Mouse (Mus musculus) Muller cell, postnatal 12 days (primary cell): ENCODE data around the gene Morc3.

Experiments
- DNase-seq: peaks from one replicate; pipeline ENCODE4 v3.0.0-alpha.2; 2015; ENCODE audit errors: inconsistent ontology term

The Morc3 gene

DNA sequence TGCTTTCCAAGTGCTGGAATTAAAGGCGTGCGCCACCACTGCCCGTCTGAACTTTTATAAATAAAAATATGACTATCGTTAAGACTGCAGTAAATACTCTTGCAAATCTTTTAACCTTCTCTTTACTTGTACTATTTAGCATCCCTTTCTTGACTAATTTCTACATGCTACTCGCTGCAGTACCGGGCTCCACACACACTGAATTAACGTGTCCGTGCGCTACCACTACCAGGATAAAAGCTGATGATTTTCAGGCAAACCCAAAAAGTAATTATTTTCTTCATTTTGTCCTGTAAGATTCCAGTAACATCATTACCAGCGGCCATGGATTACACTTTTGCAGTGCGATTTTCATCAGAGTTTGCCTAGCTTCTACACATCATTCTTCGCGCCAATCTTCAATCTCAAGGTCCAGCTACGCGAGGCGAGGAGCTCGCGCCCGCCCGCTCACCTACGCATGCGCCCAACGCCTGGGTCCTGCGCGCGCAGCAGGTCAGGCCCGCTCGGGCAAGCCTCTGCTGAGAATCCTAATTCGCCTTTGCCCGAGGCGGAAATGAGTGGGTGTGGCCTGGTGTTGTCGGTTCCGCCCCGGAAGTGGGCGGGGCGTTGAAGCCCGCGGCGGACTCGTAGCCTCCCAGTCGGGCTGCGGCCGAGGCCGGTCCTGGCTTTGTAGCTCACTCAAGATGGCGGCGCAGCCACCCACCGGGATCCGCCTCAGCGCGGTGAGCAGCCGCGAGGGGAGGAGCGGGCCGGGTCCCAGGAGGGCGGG is at the start of gene Morc3:
Morc3 (plus strand) TSS at position 495 of the 769 bp plus-strand sequence.
- peak; percentile 100 for DNase-seq

DNA sequence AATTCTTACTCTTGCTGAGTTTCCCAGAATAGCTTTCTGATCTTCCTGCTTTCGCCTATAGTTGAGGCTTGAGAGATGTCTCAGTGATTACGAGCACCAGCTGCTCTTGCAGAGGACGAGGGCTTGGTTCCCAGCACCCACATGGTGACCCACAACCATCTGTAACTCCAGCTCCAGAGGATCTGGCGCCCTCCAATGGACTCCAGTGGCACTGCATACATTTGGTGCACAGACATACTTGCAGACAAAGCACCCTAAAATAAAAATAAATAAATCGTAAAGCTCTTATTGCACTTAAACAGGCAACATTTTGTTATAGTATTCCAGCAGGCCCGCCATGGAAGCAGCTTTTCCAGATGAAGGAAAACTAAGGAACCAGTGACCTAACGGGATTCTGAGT is 47.7 kb upstream of the Morc3 start:
- DNase-seq = no peak

DNA sequence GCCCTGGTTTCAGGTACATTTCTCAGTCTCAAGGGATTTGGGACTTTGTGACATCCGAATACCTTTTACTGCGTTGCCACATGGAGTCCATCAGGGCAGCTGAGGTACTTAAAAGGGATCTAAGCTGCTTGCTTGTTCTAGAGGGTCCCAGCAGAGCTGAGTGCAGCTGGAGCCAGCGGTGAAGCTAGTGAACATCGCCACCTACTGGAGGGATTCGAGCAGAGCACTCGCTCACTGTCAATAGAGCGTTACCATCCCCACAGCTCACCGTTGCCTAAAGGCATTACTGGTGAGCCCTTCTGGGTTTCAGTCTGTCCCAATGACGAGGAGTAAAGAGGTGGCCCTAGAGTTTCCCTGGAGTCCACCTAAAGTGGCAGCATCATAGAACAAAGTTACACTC is 46.1 kb upstream of the Morc3 start:
- no peak for DNase-seq

DNA sequence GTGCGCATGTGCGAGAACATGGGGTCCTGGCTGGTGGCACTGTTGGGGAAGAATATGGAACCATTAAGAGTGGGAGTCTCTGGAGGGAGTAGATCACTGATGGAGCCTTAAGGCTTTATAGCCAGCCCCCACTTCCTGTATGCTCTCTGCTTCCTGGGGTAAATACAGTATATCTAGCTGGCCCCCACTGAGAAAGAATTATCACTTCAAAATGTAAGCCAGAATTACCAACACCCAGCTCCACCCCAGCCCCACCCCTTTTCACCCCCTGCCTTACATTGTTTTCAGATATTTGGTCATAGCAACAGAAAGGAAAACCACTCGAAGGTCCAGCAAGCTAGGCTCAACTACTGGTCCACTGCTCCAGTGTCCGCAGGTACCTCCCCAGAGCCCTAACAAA is 43.5 kb upstream of the Morc3 start:
- DNase-seq = no peak

DNA sequence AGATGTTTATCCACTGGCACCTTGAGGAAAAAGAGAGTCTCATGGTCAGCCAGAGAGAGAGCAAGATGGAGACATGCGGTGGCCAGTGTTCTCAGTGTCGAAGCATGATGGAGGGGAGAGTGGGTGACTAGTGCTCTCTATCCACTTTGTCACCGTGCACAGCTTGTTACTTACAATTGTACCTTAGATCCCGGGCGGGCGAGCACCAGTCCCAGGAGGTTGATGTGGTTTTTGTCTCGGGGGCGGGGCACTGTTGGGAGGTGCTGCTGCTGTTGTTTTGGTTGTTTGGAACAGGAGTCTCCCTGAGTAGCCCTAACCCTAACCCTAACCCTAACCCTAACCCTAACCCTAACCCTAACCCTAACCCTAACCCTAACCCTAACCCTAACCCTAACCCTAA is 43.0 kb upstream of the Morc3 start:
- no peak for DNase-seq

DNA sequence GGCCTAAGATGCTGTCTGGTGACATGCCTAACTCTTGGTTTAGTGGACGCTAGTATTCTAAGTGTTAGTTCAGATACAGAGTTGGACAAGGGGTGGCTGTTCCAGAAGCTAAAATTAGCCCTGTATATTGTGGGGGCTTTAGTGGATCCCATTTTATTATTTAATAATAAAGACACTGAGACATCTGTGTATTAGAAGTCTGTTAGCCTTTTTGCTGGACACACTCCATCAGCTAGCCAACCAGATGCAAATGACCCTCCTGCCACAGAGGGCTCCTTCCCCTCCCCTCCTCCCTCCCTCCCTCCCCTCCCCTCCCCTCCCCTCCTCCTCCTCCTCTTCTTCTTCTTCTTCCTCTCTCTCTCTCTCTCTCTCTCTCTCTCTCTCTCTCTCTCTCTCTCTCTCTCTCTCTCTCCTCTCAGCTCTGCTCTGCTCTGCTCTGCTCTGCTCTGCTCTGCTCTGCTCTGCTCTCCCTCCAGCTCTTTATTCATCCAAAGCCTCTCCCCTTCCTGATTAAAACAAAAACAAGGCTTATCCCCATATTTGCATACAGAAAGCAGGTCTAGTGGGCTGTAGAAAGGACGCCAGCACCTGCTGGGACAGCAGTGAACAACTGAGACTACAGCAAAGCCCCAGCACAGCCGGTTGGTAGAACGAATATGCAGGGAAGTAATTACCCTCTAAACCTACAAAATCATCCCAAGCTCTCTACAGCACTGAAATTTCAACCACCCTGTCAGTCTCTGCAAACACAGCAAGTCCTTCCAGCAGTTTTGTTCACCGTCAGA is 41.8 kb upstream of the Morc3 start:
- DNase-seq = no peak

DNA sequence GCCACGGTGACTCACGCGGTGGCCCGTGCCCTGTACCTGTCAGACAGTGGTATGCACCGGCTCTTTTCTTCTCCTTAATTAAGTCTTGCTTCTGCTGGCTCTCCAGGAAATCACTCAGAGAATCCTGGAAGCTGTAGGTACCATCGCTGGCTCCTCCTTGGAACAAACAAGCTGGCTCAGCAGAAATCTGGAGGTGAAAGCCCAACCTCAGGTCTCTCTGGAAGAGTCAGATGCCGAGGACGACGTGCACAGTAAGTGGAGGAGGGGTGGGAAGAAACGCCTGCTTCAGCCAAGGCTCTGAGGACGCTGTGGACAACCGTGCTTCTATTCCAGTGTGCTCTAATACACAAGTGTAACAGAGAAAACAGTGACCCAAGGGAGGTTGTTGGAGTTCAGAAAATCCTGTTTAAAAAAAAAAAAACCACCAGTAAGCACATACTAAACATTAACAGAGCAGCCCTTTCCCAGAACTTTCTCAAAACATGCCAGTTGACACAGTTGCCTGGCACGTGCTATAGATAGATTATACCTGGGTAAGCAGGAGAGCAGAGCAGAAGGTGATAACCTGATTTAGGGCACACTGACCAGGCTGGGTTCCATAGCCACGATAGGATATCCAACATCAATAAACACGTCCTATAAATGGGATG is 38.8 kb upstream of the Morc3 start:
- DNase-seq = no peak

DNA sequence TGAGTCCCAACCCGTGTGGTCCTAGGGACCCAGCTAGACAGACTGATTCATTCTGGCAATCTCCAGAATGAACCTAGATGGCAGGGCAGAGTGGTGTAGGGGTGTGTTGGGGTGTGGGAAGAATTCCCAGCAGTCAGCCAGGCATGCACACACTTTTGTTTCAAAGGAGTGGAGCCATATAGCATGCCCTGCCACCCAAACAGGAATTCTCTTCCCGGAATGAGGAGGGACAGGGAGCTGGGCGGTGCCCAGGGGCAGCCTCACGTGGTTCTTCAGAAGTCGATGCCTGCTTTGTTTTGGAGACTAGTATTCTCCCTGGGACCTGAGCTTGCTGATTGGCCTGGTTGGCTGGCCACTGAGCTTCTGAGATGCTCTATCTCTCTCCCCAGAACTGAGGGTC is 37.1 kb upstream of the Morc3 start:
- DNase-seq = peak; percentile 64

DNA sequence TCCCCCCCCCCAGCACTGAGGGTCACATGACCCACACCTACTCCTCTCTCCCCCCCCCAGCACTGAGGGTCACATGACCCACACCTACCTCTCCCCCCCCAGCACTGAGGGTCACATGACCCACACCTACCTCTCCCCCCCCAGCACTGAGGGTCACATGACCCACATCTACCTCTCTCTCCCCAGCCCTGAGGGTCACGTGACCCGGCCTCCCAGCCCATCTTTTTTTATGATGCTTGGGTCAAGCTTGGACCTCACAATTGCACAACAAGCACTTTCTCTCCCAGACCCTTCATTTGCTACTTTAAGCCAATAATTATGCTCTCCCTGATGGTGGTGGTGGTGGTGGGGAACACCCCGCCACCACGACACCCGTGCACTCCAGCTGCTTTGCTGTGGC is 36.5 kb upstream of the Morc3 start:
- DNase-seq = no peak

DNA sequence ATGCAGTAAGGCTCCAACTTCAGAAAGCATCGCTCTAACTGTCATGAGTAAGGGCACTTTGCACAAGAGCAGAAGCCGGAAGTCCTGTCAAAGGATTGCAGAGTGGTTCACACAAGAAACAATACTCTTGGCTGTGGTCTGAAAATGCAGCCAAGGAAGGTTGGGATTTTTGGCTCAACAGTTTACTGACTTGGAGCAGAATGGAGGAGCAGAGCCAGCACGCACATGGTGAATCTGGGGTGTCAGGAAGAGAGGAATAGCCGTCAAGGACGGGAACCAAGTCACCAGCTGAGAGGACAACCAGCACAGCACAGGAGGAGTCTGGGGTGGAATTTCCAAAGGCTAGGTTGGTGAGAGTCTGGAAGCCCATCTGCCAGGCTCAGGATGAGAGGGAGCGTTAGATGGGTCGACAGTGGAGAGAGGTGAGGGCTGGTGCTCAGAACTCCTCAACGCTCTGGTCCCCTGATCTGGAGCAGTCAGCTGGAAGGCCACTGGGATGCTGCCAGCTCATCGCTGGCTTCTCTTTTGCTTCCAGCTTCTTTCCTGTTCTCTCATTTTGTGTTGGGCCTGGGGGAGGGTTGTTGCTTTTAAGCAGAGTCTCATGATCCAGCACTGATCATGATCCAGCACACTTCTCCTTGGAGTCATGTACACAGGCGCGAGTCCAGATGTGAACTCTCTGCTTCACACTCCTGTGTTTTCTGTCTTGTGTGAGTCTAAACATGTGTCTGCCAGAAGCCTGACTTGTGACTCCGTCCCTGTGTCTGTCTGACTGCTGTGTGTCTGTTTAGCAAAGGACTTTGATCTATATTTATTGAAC is 34.7 kb upstream of the Morc3 start:
- DNase-seq = peak; percentile 40

DNA sequence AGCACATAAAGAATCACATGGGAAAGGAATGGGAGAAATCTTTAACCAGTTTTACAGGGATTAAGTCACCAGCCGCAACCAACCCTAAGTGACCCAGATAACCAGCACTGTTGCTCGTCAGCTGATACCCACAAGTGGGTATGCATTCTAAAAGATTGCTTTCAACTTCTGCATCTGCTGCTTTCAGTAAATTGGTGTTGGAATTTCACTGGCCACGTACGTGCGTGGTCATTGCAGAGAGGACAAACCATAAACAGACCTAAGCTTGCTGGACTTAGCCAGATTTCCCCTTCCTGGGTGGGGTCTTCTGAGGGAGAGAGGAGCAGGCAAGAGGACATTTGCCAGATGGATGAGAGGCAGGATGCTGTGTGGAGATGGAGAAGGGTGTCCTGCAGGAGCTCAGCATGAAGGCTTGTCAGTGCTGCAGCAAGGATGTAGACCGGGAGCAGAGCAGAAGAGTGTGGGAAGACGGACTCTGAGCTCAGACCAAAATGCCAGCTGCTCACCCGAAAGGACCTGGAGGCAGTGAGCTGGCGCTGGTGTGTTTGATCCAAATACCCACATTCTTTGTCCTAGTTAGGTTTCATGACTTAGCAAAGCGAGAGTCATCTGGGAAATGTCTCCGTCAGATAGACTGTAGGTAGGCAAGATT is 34.0 kb upstream of the Morc3 start:
- DNase-seq = no peak

DNA sequence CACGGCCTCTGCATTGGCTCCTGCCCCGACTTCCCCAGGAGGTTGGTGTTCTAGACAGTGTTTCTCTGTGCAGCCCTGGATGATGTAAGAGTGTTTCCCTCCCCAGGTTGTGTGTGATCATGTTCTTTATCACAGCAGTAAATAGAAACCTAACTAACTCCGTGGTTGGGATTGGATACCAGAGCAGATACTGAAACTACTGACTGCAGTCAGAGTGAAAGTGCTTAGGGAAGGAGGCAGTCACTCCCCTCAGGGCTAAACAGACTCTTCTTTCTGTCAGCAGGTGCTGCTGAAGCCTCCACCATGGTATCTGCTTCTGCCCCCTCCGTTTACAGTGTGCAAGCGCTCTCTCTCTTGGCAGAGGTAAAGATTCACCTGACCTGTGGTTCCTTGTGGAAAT is 33.3 kb upstream of the Morc3 start:
- DNase-seq = no peak

DNA sequence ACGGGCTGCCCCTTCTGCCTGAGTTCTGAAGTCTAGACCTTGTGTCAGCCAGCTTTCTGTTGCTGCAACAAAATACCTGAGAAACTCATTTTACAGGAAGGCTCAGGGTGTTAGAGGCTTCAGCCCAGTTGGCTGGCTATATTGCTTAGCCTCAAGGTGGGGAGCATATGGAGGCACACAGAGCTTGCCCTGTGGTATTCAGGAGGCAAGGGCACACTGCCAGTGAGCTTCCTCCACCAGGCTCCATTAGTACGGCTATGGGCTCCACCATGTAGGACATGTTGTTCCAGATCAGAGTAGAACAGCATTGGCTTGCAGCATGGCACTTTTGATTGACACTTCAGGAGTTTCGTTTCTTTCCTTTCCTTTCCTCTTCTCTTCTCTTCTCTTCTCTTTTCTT is 32.9 kb upstream of the Morc3 start:
- no peak for DNase-seq

DNA sequence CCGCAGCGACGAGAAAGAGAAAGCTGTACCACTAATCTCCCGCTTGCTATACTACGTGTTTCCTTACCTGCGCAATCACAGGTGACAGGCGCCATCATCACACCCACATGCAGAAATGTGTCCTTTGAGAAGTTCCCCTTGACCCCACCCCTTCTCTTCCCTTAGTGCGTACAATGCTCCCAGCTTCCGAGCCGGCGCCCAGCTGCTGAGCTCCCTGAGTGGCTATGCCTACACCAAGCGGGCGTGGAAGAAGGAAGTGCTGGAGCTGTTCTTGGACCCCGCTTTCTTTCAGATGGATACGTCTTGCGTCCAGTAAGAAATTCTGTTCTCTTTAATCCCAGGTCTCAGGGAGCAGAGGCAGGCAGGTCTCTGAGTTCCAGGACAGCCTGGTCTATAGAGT is 32.0 kb upstream of the Morc3 start:
- DNase-seq = no peak

DNA sequence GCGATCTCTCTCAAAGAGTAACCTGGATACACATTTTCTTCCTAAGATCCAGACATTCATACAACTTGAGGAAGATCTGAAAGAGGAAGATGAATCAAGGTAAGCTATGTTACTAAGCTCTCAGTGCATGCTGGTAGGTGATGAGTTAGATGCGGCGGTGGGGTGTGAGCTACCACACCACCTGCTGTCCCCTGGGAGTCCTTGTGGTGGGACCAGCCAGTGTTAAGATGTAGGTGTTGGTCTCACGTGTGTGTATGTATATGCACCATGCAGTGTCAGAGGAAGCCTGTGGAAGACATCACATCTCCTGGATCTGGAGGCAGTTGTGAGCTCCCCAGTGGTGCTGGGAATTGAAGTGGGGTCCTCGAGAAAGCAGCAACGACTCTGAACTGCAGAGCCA is 24.8 kb upstream of the Morc3 start:
- DNase-seq = no peak

DNA sequence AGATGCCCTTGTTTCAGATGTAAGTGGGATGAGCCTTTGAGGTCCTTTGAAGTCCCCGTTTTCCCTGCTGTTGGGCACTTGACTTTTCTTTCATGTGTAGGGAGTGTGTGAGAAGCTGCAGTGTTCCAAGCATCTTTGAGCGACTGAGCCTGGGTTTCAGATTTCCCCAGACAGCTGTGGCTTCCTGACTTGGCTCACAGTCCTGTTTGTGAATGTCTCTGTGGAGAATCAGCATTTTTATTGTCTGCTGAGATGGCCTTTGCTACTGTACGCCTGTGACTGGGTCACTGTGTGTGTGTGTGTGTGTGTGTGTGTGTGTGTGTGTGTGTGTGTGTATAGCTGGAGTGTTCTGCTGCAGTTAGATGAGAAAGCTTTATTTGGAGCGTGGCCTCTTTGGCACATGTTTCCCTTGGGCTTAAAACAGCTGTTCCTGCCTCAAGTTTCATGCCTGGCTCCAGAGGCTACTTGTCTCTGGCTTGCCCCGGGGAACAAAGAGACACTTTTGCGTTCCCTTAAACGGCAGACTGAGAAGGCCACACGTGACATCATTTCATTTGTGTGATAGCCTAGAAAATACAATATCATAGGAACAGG is 23.9 kb upstream of the Morc3 start:
- DNase-seq = peak; percentile 31

DNA sequence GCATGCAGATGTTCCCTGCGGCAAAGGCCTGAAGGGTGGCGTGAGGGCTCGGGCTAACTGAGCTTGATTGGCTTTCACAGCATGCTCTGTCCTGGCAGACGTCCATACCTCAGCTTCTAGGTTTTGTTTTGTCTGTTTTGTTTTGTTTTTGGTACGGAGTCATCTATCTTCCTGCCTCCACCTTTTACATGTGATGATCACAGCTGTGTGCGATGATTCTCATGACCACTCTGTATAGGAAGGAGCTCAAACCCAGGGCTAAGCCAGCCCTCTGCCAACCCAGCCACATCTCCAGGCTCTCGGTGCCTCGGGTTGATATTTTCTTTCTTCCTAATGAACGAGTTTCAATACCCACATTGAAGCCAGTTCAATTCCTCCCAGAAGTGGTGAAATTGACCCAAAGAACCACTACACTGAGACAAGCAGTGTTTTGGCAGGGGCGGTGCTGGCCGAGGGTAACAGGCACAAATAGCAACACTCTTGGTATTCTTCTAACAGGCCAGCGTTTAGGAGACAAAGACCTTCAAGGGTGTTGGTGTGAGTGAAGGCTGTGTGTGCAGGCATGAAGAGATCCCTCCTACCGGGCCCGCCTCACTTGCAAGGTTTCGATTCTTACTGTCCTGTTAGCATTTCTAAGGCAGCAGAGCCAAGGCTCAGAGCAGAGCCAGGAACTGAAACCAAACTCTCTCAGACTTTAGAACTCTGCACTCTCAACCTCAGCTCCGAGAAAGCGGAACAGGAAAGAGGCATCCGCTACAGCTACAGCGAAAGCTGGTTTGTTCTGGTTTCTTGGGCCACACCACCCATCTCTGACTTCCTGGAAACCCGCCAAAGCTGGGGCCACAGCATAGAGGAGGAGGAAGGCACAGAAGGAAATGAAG is 15.8 kb upstream of the Morc3 start:
- peak; percentile 51 for DNase-seq

DNA sequence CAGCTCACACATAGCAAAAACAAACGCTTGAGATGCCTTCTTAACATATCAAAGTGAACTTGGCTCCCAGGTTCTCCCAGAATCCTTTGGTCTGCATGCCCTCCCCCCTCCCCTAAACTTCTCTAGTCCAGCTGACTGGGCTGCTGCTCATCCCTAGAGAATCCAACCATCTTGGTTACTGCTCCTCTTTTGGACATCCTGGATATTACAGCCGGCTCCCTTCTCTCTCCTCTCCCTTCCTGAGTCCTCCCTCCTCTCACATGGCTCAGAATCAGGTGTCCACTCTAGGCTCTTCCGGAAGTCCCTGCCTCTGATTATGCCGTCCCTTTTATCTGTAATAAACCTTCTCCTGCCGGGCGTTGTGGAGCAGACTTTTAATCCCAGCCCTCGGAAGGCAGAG is 15.1 kb upstream of the Morc3 start:
- no peak for DNase-seq

DNA sequence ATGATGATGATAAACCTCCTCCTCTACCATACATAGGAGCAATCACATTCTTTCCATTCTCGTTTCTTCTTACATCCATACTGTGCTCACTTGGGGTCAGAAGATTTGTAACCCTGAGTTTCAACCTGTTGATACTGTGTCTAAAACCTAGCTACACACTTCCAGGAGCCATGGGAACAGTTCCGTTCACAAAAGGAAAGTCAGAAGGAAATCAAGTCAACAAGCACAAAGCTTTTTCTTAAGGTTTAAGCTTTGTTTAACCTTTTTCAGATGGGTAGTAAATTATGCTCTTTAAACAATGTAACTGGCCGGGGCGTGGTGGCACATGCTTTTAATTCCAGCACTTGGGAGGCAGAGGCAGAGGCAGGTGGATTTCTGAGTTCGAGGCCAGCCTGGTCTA is 14.6 kb upstream of the Morc3 start:
- no peak for DNase-seq

DNA sequence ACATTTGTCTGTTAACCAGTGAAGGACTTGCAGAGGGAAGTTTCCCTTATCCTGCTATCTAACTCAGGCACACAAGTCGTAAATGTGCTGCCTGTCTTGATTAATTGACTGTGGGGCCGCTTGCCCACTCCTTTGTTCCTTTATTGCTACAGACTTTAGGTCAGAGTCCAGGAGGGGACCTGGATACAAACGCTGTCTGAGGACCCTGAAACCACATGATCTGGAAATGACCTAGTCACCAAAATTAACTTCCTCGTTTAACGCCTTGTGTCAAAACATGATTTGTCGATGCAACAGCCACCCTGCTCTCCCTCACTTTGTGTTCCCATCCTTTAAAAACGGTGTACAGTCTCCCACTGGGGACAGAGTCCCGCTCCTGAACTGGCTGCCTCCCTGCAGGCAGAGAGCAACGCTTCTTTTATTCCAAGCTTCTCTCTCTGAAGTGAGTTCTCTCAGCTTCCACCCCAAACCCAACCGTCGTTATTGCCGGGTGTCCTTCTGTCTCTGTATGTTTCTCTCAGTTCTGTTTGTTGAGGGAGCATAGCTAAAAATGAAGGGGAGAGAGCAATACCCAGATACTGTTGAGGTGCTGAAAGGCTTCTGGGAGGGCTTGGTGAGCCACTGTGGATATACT is 13.1 kb upstream of the Morc3 start:
- DNase-seq = no peak
